Mouse (Mus musculus): Measurements from ENCODE around the gene Sf3b1. TPM values are rescaled to one million over a fixed set of nuclear protein-coding genes. Genes with fewer than 3 reads are reported as not detected.

Sf3b1 gene
- polyA plus RNA-seq, 1 experiment from 2014 or later: 149 TPM

DNA sequence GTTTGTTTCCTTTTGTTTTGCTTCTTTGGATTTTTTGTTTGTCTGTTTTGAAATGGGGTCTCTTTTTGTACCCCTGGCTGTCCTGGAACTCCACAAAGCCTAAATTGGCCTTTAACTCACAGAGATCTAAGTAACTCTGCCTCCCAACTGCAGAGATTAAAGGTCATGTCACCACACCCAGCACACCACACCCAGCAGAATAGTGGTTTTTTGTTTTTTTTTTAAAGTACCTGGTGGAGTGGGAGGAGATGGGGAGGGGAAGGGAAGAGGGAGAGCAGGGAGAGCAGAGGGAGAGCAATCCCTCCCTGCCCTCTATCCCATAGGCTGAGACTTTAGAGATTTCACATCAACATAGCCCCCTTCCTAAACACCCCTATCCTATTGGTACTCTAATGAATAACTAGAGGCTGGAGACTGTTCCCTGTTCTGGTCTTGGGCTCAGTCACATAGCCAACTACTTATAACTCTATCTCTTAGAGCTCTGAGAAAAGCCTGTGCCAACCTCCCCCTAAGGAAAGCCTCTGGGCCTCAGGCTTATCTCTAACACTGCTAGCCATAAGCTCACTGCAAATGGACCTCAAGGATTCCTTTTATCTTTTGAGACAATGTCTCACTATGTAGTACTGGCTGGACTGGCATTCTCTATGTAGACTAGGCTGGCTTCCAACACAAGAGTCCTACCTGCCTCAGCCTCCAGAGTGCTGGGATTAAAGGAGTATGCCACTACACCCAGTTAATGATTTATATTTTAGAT, 3.9 kb upstream of the Sf3b1 start:
- Histone ChIP-seq H3K4me2 (replicated peaks; ENCODE audit: low read depth) (no peak overlapping the region), H3K36me3 (ENCODE audit: control insufficient read depth, insufficient read depth) (no peaks in the 10 kb centered on the region), H3K27me3 (replicated peaks; ENCODE audit: control insufficient read depth, insufficient read depth, low read length) (no peaks in the 10 kb centered on the region), H3K4me3 (ENCODE audit: low read depth, low read length) (no peak overlapping the region), H3K27ac (ENCODE audit: low read depth, low read length) (no peak overlapping the region), H3K9ac (ENCODE audit: low read depth, low read length) (no peak overlapping the region), H3K4me1 (replicated peaks; ENCODE audit: control insufficient read depth, insufficient read depth, low read length) (no peaks in the 10 kb centered on the region), H3K9me3 (ENCODE audit: control insufficient read depth) (no peaks in the 10 kb centered on the region)
- no peak for ATAC-seq
- TF ChIP-seq CTCF (IDR thresholded peaks at IDR 0.05; ENCODE audit: low read depth): no peak

DNA sequence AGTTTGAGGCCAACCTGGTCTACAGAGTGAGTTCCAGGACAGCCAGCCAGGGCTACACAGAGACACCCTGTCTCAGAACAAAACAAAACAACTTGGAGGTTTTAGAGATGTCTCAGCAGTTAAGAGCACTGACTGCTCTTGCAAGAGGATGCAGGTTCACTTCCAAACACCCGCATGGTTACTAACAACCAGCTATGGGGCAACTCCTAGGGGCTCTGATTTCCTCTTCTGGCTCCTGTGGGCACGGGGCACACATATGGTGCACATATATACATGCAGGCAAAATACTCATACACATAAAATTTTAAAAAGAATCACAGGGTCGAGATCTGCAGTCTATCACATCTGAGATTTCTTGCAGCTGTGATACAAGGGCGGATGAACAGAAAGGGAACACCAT, 2.2 kb upstream of the Sf3b1 start:
- Histone ChIP-seq H3K4me2 (replicated peaks; ENCODE audit: low read depth) (peak overlapping the region; percentile 24; the same call in 1 of the 2 replicates), H3K9ac (ENCODE audit: low read depth, low read length) (no peak overlapping the region), H3K9me3 (ENCODE audit: control insufficient read depth) (no peaks in the 10 kb centered on the region), H3K4me1 (replicated peaks; ENCODE audit: control insufficient read depth, insufficient read depth, low read length) (no peaks in the 10 kb centered on the region), H3K27me3 (replicated peaks; ENCODE audit: control insufficient read depth, insufficient read depth, low read length) (no peaks in the 10 kb centered on the region), H3K27ac (ENCODE audit: low read depth, low read length) (no peak overlapping the region), H3K36me3 (ENCODE audit: control insufficient read depth, insufficient read depth) (no peaks in the 10 kb centered on the region), H3K4me3 (ENCODE audit: low read depth, low read length) (no peak overlapping the region)
- no peak for ATAC-seq
- TF ChIP-seq CTCF (IDR thresholded peaks at IDR 0.05; ENCODE audit: low read depth): no peak
- 73% methylated on average over 4 of the region's 4 CpGs for WGBS

DNA sequence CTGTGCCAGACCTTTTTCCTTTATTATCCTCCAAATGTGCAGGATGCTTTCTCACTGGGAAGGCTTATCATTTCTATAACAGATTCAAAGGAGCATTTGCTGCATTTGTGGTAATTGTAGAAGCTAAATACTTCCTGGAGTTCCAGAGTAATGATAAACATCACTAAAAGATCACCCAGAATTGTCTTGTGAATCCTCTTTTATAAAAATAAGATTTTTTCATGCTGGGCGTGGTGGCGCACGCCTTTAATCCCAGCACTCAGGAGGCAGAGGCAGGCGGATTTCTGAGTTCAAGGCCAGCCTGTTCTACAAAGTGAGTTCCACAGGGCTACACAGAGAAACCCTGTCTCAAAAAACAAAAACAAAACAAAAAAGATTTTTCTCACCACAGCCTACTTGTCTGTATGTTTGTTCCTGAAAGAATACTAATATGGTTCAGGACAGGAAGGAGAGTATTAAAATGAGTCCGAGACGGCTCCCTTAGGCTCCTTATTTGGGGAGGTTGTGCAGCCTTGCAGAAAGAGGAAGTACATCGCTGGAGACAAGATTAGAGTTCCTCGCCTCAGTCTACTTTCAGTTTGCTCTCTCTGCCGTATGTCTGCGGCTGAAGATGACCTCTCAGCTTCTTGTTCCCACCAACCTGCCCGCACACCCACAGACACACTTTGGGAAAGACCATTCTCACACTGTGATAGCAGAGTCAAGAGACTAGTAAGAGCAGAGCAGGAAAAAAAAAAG, 1.4 kb upstream of the Sf3b1 start:
- H3K9me3 ChIP-seq (ENCODE audit: control insufficient read depth): no peaks in the 10 kb centered on the region
- H3K36me3 ChIP-seq (ENCODE audit: control insufficient read depth, insufficient read depth): no peaks in the 10 kb centered on the region
- no peaks in the 10 kb centered on the region for H3K4me1 ChIP-seq (replicated peaks; ENCODE audit: control insufficient read depth, insufficient read depth, low read length)
- H3K4me2 ChIP-seq (replicated peaks; ENCODE audit: low read depth): peak overlapping the region; percentile 24
- TF ChIP-seq CTCF (IDR thresholded peaks at IDR 0.05; ENCODE audit: low read depth): no peak
- H3K4me3 ChIP-seq (ENCODE audit: low read depth, low read length): no peak overlapping the region
- H3K9ac ChIP-seq (ENCODE audit: low read depth, low read length): no peak overlapping the region
- ATAC-seq: no peak
- 65% methylated on average over 11 of the region's 11 CpGs for WGBS
- no peaks in the 10 kb centered on the region for H3K27me3 ChIP-seq (replicated peaks; ENCODE audit: control insufficient read depth, insufficient read depth, low read length)
- H3K27ac ChIP-seq (ENCODE audit: low read depth, low read length): peak overlapping the region; percentile 50; the same call in 1 of the 2 replicates

DNA sequence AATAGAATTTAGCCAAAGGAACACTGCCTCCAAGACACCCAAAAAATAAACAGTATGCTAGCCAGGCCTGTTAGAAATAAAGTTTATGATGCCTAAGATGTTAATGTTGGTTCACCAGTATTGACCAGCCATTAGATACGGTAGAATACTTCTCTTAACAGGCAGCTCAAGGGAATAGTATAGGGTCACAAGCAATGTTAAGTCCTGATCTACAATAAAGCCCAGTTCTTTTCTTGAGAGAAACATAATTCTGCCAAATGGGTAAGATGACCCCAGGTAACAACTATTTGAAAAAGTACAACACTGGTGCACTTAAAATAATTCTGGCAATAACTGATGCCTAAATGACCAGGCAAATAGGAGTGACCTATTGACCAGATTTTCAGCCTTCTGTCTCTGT, 685 bp upstream of the Sf3b1 start:
- Histone ChIP-seq H3K36me3 (ENCODE audit: control insufficient read depth, insufficient read depth) (no peaks in the 10 kb centered on the region), H3K4me1 (replicated peaks; ENCODE audit: control insufficient read depth, insufficient read depth, low read length) (no peaks in the 10 kb centered on the region), H3K4me2 (replicated peaks; ENCODE audit: low read depth) (peak overlapping the region; percentile 54), H3K4me3 (ENCODE audit: low read depth, low read length) (peak overlapping the region; percentile 94; the same call in 1 of the 2 replicates), H3K9ac (ENCODE audit: low read depth, low read length) (no peak overlapping the region; the same call in 1 of the 2 replicates), H3K9me3 (ENCODE audit: control insufficient read depth) (no peaks in the 10 kb centered on the region), H3K27ac (ENCODE audit: low read depth, low read length) (no peak overlapping the region), H3K27me3 (replicated peaks; ENCODE audit: control insufficient read depth, insufficient read depth, low read length) (no peaks in the 10 kb centered on the region)
- 94% methylated on average over 1 of the region's 1 CpGs for WGBS
- no peak for TF ChIP-seq CTCF (IDR thresholded peaks at IDR 0.05; ENCODE audit: low read depth)
- ATAC-seq: no peak

DNA sequence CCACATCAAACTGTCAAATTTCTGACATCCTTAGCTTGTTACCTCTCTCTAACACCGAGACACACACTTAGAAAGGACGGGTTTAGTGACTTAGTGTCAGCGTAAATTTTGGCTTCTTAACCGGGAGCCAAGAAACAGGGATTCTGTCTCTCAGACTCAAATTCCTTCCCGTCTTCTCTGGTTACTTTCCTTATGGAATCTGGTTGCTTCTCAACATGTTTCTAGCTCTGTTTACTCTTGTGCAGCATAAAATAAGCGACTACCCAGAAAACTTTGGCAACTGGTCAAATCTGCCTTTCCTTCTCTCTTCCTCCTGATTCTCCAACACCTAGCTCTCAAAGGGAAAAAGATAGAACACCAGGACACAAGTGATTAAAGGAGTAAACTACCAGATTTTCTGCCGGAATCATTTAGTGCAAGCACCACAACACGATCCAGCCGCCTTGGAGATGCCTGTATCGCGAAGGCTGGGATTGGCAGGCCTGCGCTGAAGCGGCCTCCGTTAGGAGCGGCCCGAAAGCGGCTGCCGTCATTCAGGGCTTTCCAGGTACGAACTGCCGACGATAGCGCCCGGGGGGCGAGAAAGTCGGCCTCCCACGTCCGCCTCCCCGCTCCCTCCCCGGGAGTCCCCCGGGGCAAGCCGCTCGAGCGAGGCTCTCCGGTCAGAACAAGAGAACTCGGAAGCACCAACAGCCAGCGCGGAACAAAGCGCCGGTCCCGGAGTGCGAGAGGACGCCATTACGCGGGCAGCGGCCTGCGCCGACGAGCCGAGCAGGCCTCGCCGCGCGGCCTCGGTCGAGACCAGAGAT, 633 bp downstream of the Sf3b1 start:
- Histone ChIP-seq H3K27ac (ENCODE audit: low read depth, low read length) (peak overlapping the region; percentile 96), H3K4me3 (ENCODE audit: low read depth, low read length) (peak overlapping the region; percentile 94), H3K4me1 (replicated peaks; ENCODE audit: control insufficient read depth, insufficient read depth, low read length) (0 out of 2 replicates have a peak, but pooled peaks cover 2% of the 10 kb centered on the region), H3K27me3 (replicated peaks; ENCODE audit: control insufficient read depth, insufficient read depth, low read length) (no peaks in the 10 kb centered on the region), H3K9ac (ENCODE audit: low read depth, low read length) (peak overlapping the region; percentile 98), H3K9me3 (ENCODE audit: control insufficient read depth) (no peaks in the 10 kb centered on the region), H3K36me3 (ENCODE audit: control insufficient read depth, insufficient read depth) (no peaks in the 10 kb centered on the region), H3K4me2 (replicated peaks; ENCODE audit: low read depth) (peak overlapping the region; percentile 70)
- under 1% methylated on average over 54 of the region's 55 CpGs for WGBS
- TF ChIP-seq CTCF (IDR thresholded peaks at IDR 0.05; ENCODE audit: low read depth): no peak
- ATAC-seq: peak; percentile 53
